In the genomic region with DNA sequence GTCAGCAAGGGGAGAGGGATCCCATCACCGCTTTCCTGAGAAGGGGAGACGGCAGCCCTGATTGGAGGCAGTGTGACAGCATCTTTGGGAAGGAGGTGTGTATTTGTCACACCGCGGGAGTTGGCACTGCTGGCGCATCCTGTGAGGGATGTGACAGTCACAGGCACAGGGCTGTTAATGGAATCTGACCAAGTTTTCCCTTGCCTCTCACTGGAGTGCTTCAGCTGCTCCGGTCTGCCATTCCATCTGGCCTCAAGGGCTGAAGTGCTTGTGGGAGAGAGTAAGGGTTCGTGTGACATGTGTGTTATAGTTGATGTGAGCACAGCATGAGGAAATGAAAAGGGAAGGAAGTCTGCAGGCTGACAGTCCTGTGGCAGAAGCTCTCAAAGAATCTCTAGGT, we compare ENCODE assay signal across 12 mouse cellular contexts. TPM values are rescaled to one million over a fixed set of nuclear protein-coding genes. Genes with fewer than 3 reads are reported as not detected.
DNase-seq lines count a peak whose midpoint lies in the region; ATAC-seq and TF ChIP-seq lines count a peak whose summit lies in the region.
"Had no signal": no experiment of that assay in that cellular context is flagged by ENCODE, and none has a peak within 500 bp of the region (broad histone marks: within the 10 kb centered on the region; RNA-seq: fewer than 3 reads in every experiment).

No protein-coding gene starts in this region.

- H3K4me2 ChIP-seq in liver, postnatal 0 days (ENCODE audit: low read depth, low read length), result no peak overlapping the region
- H3K4me2 ChIP-seq: heart, embryonic 11.5 days had no signal

- intact Hi-C loops in left cerebral cortex, postnatal 36 days (cut with DNase I), result no loop called here

- DNase-seq in brain, embryonic 14.5 days (ENCODE audit: low read depth), result peak; percentile 87
- DNase-seq in cerebellum, adult 2 months, result peak; percentile 86 to 96
- DNase-seq in left cerebral cortex, postnatal 36 days (ENCODE audit: low spot score in 2 of 2), result peak; percentile 55 to 70
- no peak for DNase-seq in kidney, postnatal 25 days
- DNase-seq in thymus, postnatal 25 days, result no peak
- DNase-seq in kidney, adult 9 months, result no peak
- DNase-seq in liver, postnatal 0 days, result no peak
- DNase-seq: adrenal gland, postnatal 36 days had no signal

- peak; percentile 17 to 37; a peak in 2 of 4 replicates for ATAC-seq in hematopoietic stem cell, adult 5-6 weeks (replicated peaks in 1 of 2; ENCODE audit: insufficient read depth in 1 of 2, low FRiP score in 2 of 2, low TSS enrichment in 1 of 2, low read depth in 1 of 2, poor library complexity in 2 of 2, severe bottlenecking in 2 of 2)
- ATAC-seq in liver, postnatal 0 days, result no peak
- ATAC-seq: midbrain, embryonic 16.5 days had no signal

- H3K4me1 ChIP-seq in cerebellum, adult 2 months (ENCODE audit: control insufficient read depth, insufficient read depth, low read length), result peaks cover 16% of the 10 kb centered on the region
- no peaks in the 10 kb centered on the region for H3K4me1 ChIP-seq in liver, postnatal 0 days (ENCODE audit: insufficient read depth)

- peak overlapping the region; percentile 63 for H3K27ac ChIP-seq in cerebellum, adult 2 months (ENCODE audit: insufficient read depth, low read length)
- no peak overlapping the region for H3K27ac ChIP-seq in liver, postnatal 0 days (ENCODE audit: low read depth)
- H3K27ac ChIP-seq: liver, embryonic 14.5 days had no signal

- TF ChIP-seq EP300 in liver, postnatal 0 days (IDR thresholded peaks at IDR 0.05; ENCODE audit: low read depth), result no peak

- no peaks in the 10 kb centered on the region for H3K9me3 ChIP-seq in liver, postnatal 0 days (ENCODE audit: low read length)

- no peaks in the 10 kb centered on the region for H3K27me3 ChIP-seq in cerebellum, adult 2 months (ENCODE audit: control insufficient read depth, insufficient read depth, low read length)
- no peaks in the 10 kb centered on the region for H3K27me3 ChIP-seq in liver, postnatal 0 days (ENCODE audit: insufficient read depth, low read length)

- no peaks in the 10 kb centered on the region for H3K36me3 ChIP-seq in liver, postnatal 0 days (replicated peaks; ENCODE audit: insufficient read depth, low read length)

- no peak for TF ChIP-seq CTCF in brain, embryonic 14.5 days (IDR thresholded peaks at IDR 0.05; ENCODE audit: borderline replicate concordance, extremely low read depth, insufficient read depth, insufficient read length)
- 0 out of 2 replicates have a peak, but pooled peaks have one; percentile 12 for TF ChIP-seq CTCF in cerebellum, adult 2 months (IDR thresholded peaks at IDR 0.05; ENCODE audit: borderline replicate concordance, insufficient read depth, low read depth, low read length)
- TF ChIP-seq CTCF in liver, postnatal 0 days (IDR thresholded peaks at IDR 0.05; ENCODE audit: low read depth), result no peak

- TF ChIP-seq POLR2A in brain, embryonic 14.5 days (IDR thresholded peaks at IDR 0.05; ENCODE audit: borderline replicate concordance, extremely low read depth, insufficient read depth, insufficient read length, poor library complexity, severe bottlenecking), result no peak
- no peak for TF ChIP-seq POLR2A in cerebellum, adult 2 months (IDR thresholded peaks at IDR 0.05; ENCODE audit: borderline replicate concordance, insufficient read depth, low read length)

- WGBS in cerebellum, adult 2 months, result 6% methylated on average over 7 of the region's 7 CpGs
- 64% methylated on average over 7 of the region's 7 CpGs for WGBS in liver, postnatal 0 days (ENCODE audit: insufficient replicate concordance)

- peak overlapping the region; percentile 37 for H3K4me3 ChIP-seq in cerebellum, adult 2 months (replicated peaks; ENCODE audit: insufficient read depth, low read depth, low read length)
- no peak overlapping the region for H3K4me3 ChIP-seq in liver, postnatal 0 days (ENCODE audit: low read depth, low read length)

- no peak overlapping the region for H3K9ac ChIP-seq in liver, postnatal 0 days (replicated peaks)
- H3K9ac ChIP-seq: liver, embryonic 14.5 days had no signal

RNA-seq across cellular contexts. Expression of gene Tbc1d7, which starts 59.0 kb away (rescaled TPM):
- polyA plus RNA-seq in brain, embryonic 14.5 days (2012; rRNA removed), result 43.0 and 46.2 TPM in 2 replicates
- 48.2 and 49.9 TPM in 2 replicates for polyA plus RNA-seq in cerebellum, adult 2 months (2012; rRNA removed)
- 3.9 and 9.0 TPM in 2 replicates for total RNA-seq in hematopoietic stem cell, adult 5-6 weeks (2017)
- total RNA-seq in left cerebral cortex, postnatal 36 days (2021), result 10 to 100 TPM; 30.7 to 32.9 TPM
- polyA plus RNA-seq in liver, postnatal 0 days (2015; fragmentation: Nextera tagmentation; extraction: Ambion mirVana), result 11.7 and 12.9 TPM in 2 replicates

Comparison
In these comparisons a context has a peak if more than half of its experiments do, and no peak if none do; other contexts are left out.
1. DNase-seq: peak in brain, embryonic 14.5 days (single experiment), cerebellum, adult 2 months (2 of 2) and left cerebral cortex, postnatal 36 days (2 of 2); none in kidney, postnatal 25 days (0 of 2), thymus, postnatal 25 days (single experiment), kidney, adult 9 months (single experiment) and liver, postnatal 0 days (single experiment).